In the genomic region with DNA sequence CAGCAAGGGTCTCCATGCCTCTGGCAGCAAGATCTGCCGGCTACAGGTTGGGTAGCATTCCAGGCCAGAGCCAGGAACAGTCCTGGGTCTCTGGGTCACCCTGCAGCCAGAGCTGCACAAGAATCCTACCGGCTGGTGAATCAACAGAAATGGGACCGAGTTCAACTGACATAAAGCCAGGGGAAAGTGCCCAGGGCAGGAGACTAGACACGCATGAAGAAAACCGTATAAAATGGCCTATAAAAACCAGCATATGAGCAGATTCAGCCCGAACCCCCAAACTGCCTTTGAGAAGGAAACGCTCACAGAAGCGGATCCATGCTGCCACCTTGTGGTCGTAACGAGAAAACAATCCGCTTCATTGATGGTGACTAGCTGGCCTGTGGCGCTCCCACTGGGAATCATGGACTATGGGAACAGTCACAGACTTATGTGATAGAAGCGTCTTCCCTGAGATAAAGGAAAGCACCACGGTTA, we compare ENCODE assay signal across 8 mouse cellular contexts. TPM values are rescaled to one million over a fixed set of nuclear protein-coding genes. Genes with fewer than 3 reads are reported as not detected.
A peak's percentile ranks its signal among the peaks of the same experiment; 100 is the strongest.
DNase-seq lines count a peak whose midpoint lies in the region; ATAC-seq lines count a peak whose summit lies in the region.

No protein-coding gene starts in this region.

- H3K9me3 ChIP-seq in megakaryocyte, embryonic 14.5 days, result peaks cover 8% of the 10 kb centered on the region

- H3K27me3 ChIP-seq in megakaryocyte, embryonic 14.5 days (replicated peaks), result peaks cover 29% of the 10 kb centered on the region

- intact Hi-C loops in gastrocnemius, postnatal 14 days (cut with DNase I; ENCODE audit: low total_unique reads), result loop anchor here (2.0 kb wide), 1 partner anchor 37 kb away; no protein-coding TSS in a partner anchor

- peaks cover 11% of the 10 kb centered on the region for H3K4me1 ChIP-seq in megakaryocyte, embryonic 14.5 days

- no peaks in the 10 kb centered on the region for H3K36me3 ChIP-seq in megakaryocyte, embryonic 14.5 days (replicated peaks; ENCODE audit: low read length)

- H3K4me3 ChIP-seq in megakaryocyte, embryonic 14.5 days (replicated peaks), result peak overlapping the region; percentile 73

- ATAC-seq in inflammation-experienced regulatory T-cells, adult 6 months, result peak; percentile 46
- ATAC-seq in activated CD4-positive, CD25-positive, alpha-beta regulatory T cell, adult 4 months, result no peak

- peak; percentile 83 for DNase-seq in adrenal gland, postnatal 10 days
- DNase-seq in embryo, embryonic 10.5 days (ENCODE audit: low spot score), result peak; percentile 95
- peak; percentile 62 for DNase-seq in gastrocnemius, postnatal 14 days
- peak; percentile 78 to 80 for DNase-seq in left cerebral cortex, adult 8-10 months (ENCODE audit: low spot score in 2 of 2)
- peak; percentile 93 for DNase-seq in right cerebral cortex, adult 2 months (ENCODE audit: low spot score in 2 of 2)

RNA-seq across cellular contexts. Expression of gene Pigz, which starts 15.4 kb away (rescaled TPM):
- 1 to 10 TPM in 1 of 2 experiments, under 1 TPM in 1; 0.48 to 1.6 TPM for total RNA-seq in adrenal gland, postnatal 10 days (2021)
- total RNA-seq in gastrocnemius, postnatal 14 days (2021), result 1 to 10 TPM; 1.8 to 4.7 TPM
- under 1 TPM in 1 of 3 experiments, not detected in 2; 0.36 TPM for polyA plus RNA-seq in inflammation-experienced regulatory T-cells, adult 6 months (2017; shearing (Covaris generic))
- total RNA-seq in left cerebral cortex, adult 8-10 months (2022), result 10 to 100 TPM; 26.2 to 30.5 (median 28.8) TPM
- 0.30 TPM in 1 of 2 replicates, not detected in the other for polyA plus RNA-seq in megakaryocyte, embryonic 14.5 days (2012; ENCODE audit: insufficient read depth, low replicate concordance)
- polyA plus RNA-seq in activated CD4-positive, CD25-positive, alpha-beta regulatory T cell, adult 4 months (2017; shearing (Covaris generic)), result under 1 TPM; 0.44 to 0.64 TPM

RNA-seq across cellular contexts. Expression of gene 0610012G03Rik, which starts 30.0 kb away (rescaled TPM):
- 10 to 100 TPM; 55.0 to 58.8 TPM for total RNA-seq in adrenal gland, postnatal 10 days (2021)
- total RNA-seq in gastrocnemius, postnatal 14 days (2021), result 10 to 100 TPM; 43.1 to 43.3 TPM
- polyA plus RNA-seq in inflammation-experienced regulatory T-cells, adult 6 months (2017; shearing (Covaris generic)), result 10 to 100 TPM in 1 of 3 experiments, 1 to 10 TPM in 1, under 1 TPM in 1; 0.54 to 12.2 (median 3.0) TPM
- total RNA-seq in left cerebral cortex, adult 8-10 months (2022), result 10 to 100 TPM; 34.8 to 38.9 (median 36.8) TPM
- 126 and 272 TPM in 2 replicates for polyA plus RNA-seq in megakaryocyte, embryonic 14.5 days (2012; ENCODE audit: insufficient read depth, low replicate concordance)
- 1 to 10 TPM; 5.5 to 7.3 TPM for polyA plus RNA-seq in activated CD4-positive, CD25-positive, alpha-beta regulatory T cell, adult 4 months (2017; shearing (Covaris generic))

RNA-seq across cellular contexts. Expression of gene Ncbp2, which starts 30.0 kb away (rescaled TPM):
- 10 to 100 TPM; 41.2 to 43.9 TPM for total RNA-seq in adrenal gland, postnatal 10 days (2021)
- 10 to 100 TPM; 16.3 to 20.6 TPM for total RNA-seq in gastrocnemius, postnatal 14 days (2021)
- polyA plus RNA-seq in inflammation-experienced regulatory T-cells, adult 6 months (2017; shearing (Covaris generic)), result 10 to 100 TPM; 27.3 to 45.9 (median 35.4) TPM
- total RNA-seq in left cerebral cortex, adult 8-10 months (2022), result 10 to 100 TPM; 44.4 to 48.0 (median 46.2) TPM
- 12.9 and 80.8 TPM in 2 replicates for polyA plus RNA-seq in megakaryocyte, embryonic 14.5 days (2012; ENCODE audit: insufficient read depth, low replicate concordance)
- 10 to 100 TPM; 32.3 to 38.7 TPM for polyA plus RNA-seq in activated CD4-positive, CD25-positive, alpha-beta regulatory T cell, adult 4 months (2017; shearing (Covaris generic))

RNA-seq across cellular contexts. Expression of gene Meltf, which starts 39.7 kb away (rescaled TPM):
- total RNA-seq in adrenal gland, postnatal 10 days (2021), result under 1 TPM; 0.06 to 0.24 TPM
- under 1 TPM in 1 of 2 experiments, not detected in 1; 0.04 TPM for total RNA-seq in gastrocnemius, postnatal 14 days (2021)
- not detected for polyA plus RNA-seq in inflammation-experienced regulatory T-cells, adult 6 months (2017; shearing (Covaris generic))
- under 1 TPM; 0.59 to 0.72 (median 0.64) TPM for total RNA-seq in left cerebral cortex, adult 8-10 months (2022)
- polyA plus RNA-seq in megakaryocyte, embryonic 14.5 days (2012; ENCODE audit: insufficient read depth, low replicate concordance), result not detected in 2 replicates
- not detected for polyA plus RNA-seq in activated CD4-positive, CD25-positive, alpha-beta regulatory T cell, adult 4 months (2017; shearing (Covaris generic))

Comparison
In these comparisons a context has a peak if more than half of its experiments do, and no peak if none do; other contexts are left out.
1. RNA of gene Pigz, which starts 15.4 kb away (total RNA-seq): 26.2 to 30.5 TPM in left cerebral cortex, adult 8-10 months; 1.8 to 4.7 TPM in gastrocnemius, postnatal 14 days and 0.48 to 1.6 TPM in adrenal gland, postnatal 10 days; every median in the first group is over 4 times any median in the second.
2. Peak in every context shown above with its lines, with median percentiles within 50 percentile points of each other: DNase-seq.